Mouse (Mus musculus) erythroblast, embryonic 14.5 days (primary cell): ENCODE results near the gene Folr2.

Experiments
- GATA1 ChIP-seq: IDR thresholded peaks from 2 replicates; pipeline ENCODE4 v1.6.1; 2012; ENCODE audit warnings: low read length, inconsistent platforms, mixed read lengths
- TAL1 ChIP-seq: IDR thresholded peaks from 3 replicates; pipeline ENCODE4 v1.6.1; 2012; ENCODE audit warnings: low read length, inconsistent platforms, mixed read lengths

DNA sequence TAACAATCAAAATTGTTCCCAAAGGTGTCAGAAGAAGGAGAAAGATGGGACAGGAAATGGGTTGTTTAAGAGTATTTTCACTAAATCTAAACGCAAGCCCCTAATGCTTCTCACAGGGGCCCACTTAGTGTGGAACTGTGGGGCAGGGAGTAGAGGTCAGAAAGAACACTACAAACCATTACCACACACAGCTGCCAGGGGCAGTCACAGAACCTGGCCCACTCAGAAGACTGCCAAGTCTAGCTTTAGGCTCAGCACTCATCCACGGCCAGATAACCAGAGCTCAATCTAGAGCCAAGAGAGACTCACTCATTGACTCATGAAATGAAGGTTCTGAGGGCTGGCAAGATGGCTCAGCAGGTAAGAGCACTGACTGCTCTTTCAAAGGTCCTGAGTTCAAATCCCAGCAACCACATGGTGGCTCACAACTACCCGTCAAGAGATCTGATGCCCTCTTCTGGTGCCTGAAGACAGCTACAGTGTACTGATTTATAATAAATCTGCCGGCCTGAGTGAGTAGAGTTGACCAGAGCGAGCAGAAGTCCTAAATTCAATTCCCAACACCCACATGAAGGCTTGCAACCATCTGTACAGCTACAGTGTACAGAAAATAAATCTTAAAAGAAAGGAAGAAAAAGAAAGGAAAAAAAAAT is 21.4 kb downstream of the Folr2 start:
- no peak for TF ChIP-seq TAL1
- TF ChIP-seq GATA1 = no peak
